Mouse (Mus musculus) CH12.LX (cell line): ENCODE data around the gene Clmn.

Source experiments
- BHLHE40 ChIP-seq: IDR thresholded peaks from 2 replicates; pipeline ENCODE4 v1.6.1; 2011; ENCODE audit warnings: mild to moderate bottlenecking, low read depth, low read length, improper control_type of control experiment
- CTCF ChIP-seq, 2 experiments: IDR thresholded peaks in 1 of 2; conservative IDR thresholded peaks in 1 of 2; 2 replicates each; pipeline ENCODE4 v1.5.1; 2011 to 2012; ENCODE audit warnings: low read depth in 2 of 2, low read length in 2 of 2, improper control_type of control experiment in 1 of 2, inconsistent platforms in 1 of 2, mild to moderate bottlenecking in 1 of 2, moderate library complexity in 1 of 2
- ELF1 ChIP-seq: IDR thresholded peaks from 2 replicates; pipeline ENCODE4 v1.6.1; 2014; ENCODE audit warnings: low read depth, mild to moderate bottlenecking, inconsistent platforms, low read length, improper control_type of control experiment
- MYC ChIP-seq: IDR thresholded peaks from 2 replicates; pipeline ENCODE4 v1.6.1; 2011; ENCODE audit warnings: low read depth, mild to moderate bottlenecking, improper control_type of control experiment, low read length
- POLR2A ChIP-seq: IDR thresholded peaks from 2 replicates; pipeline ENCODE4 v1.6.1; 2011; ENCODE audit warnings: low read depth, mild to moderate bottlenecking, improper control_type of control experiment, low read length
- POLR2AphosphoS2 ChIP-seq: IDR thresholded peaks from 2 replicates; pipeline ENCODE4 v1.6.1; 2011; ENCODE audit warnings: low read depth, low read length, improper control_type of control experiment
- USF2 ChIP-seq: conservative IDR thresholded peaks from 2 replicates; pipeline ENCODE4 v1.6.1; 2011; ENCODE audit warnings: low read depth, low read length, improper control_type of control experiment
- ZC3H11A ChIP-seq: IDR thresholded peaks from 2 replicates; pipeline ENCODE4 v1.6.1; 2012; ENCODE audit warnings: low read depth, mild to moderate bottlenecking, inconsistent platforms, low read length, improper control_type of control experiment

- no peak for TF ChIP-seq POLR2AphosphoS2
- no peak for TF ChIP-seq USF2
- no peak for TF ChIP-seq POLR2A
- no peak for TF ChIP-seq CTCF (conservative IDR thresholded peaks at IDR 0.05 in 1 of 2, IDR thresholded peaks at IDR 0.05 in 1 of 2; ENCODE audit: low read depth in 2 of 2, low read length in 2 of 2)
- TF ChIP-seq MYC, result no peak
- no peak for TF ChIP-seq ZC3H11A
- TF ChIP-seq ELF1, result no peak
- TF ChIP-seq BHLHE40, result no peak
Measured at GRCm38 (mm10) chr12:104848667-104849066, 16.2 kb downstream of the Clmn start.
